Mouse (Mus musculus) hindbrain, embryonic 14.5 days (tissue): ENCODE results near the gene Gipc2. TPM values are rescaled to one million over a fixed set of nuclear protein-coding genes. Genes with fewer than 3 reads are reported as not detected.

Experiments
- ATAC-seq: fragments of 200-750 bp; cut with Nextera tagmentation; 2 replicates; pipeline ENCODE4 v1.8.0; 2017; ENCODE audit warnings: moderate number of reproducible peaks, mild to moderate bottlenecking, moderate TSS enrichment, moderate library complexity; ENCODE audit not compliant: low FRiP score
- DNase-seq: peaks from one replicate; pipeline ENCODE4 v3.0.0-alpha.2; 2015; ENCODE audit warnings: low spot score
- H3K27ac ChIP-seq: fragments of 300-500 bp; sonication (generic); 2 replicates; pipeline ENCODE4 v1.5.1; 2014; ENCODE audit warnings: mild to moderate bottlenecking, moderate library complexity
- H3K27me3 ChIP-seq: fragments of 300-500 bp; sonication (generic); 2 replicates; pipeline ENCODE4 v1.6.1; 2014; ENCODE audit warnings: mild to moderate bottlenecking, low read length, mixed read lengths; ENCODE audit not compliant: control insufficient read depth, insufficient read depth
- H3K36me3 ChIP-seq: fragments of 300-500 bp; sonication (generic); replicated peaks from 2 replicates; pipeline ENCODE4 v1.6.1; 2014; ENCODE audit not compliant: control insufficient read depth, insufficient read depth
- H3K4me1 ChIP-seq: fragments of 300-500 bp; sonication (generic); replicated peaks from 2 replicates; pipeline ENCODE4 v1.6.1; 2014; ENCODE audit warnings: antibody characterized with exemption, low read length, mixed read lengths; ENCODE audit not compliant: control insufficient read depth, insufficient read depth
- H3K4me2 ChIP-seq: fragments of 300-500 bp; sonication (generic); replicated peaks from 2 replicates; pipeline ENCODE4 v1.6.1; 2014; ENCODE audit warnings: mild to moderate bottlenecking, moderate library complexity
- H3K4me3 ChIP-seq: fragments of 300-500 bp; sonication (generic); replicated peaks from 2 replicates; pipeline ENCODE4 v1.5.1; 2014; ENCODE audit warnings: mild to moderate bottlenecking, low read length
- H3K9ac ChIP-seq: fragments of 300-500 bp; sonication (generic); 2 replicates; pipeline ENCODE4 v1.6.1; 2014
- H3K9me3 ChIP-seq: fragments of 300-500 bp; sonication (generic); 2 replicates; pipeline ENCODE4 v1.6.1; 2016; ENCODE audit warnings: low read length; ENCODE audit not compliant: control insufficient read depth
- WGBS: fragments of 180-500 bp; shearing (Covaris S2); extraction: QIAGEN DNeasy Blood & Tissue Kit; methylation state at CpG from one replicate; pipeline ENCODE4 v1.1.7; 2014; 5-methylcytosine and 5-hydroxymethylcytosine counted together
- polyA plus RNA-seq: library from polyadenylated mRNA; unstranded; fragments of >200 nt; fragmentation: Nextera tagmentation; extraction: Ambion mirVana; gene quantifications from 2 replicates; pipeline ENCODE4 v1.2.1, GENCODE M21; 2014

The Gipc2 gene
- polyA plus RNA-seq, result 9.2 and 11.7 TPM in 2 replicates

GRCm38 (mm10) chr3:152166099-152166423, at the start of gene Gipc2:
Gene Gipc2 (minus strand): TSS chr3:152166230.
- ATAC-seq (no peak; the same call in 1 of the 2 replicates), DNase-seq (no peak)
- Histone ChIP-seq H3K4me2 (peak within 1 kb of the TSS; percentile 93), H3K9me3 (no peaks in the 10 kb centered on the region), H3K27me3 (peaks cover 8% of the 10 kb centered on the region; the same call in 1 of the 2 replicates), H3K4me3 (peak within 1 kb of the TSS; percentile 57), H3K36me3 (no peaks in the 10 kb centered on the region), H3K9ac (peak within 1 kb of the TSS; percentile 83), H3K27ac (peak within 1 kb of the TSS; percentile 83), H3K4me1 (peaks cover 18% of the 10 kb centered on the region; the same call in 1 of the 2 replicates)
- 4% methylated on average over 10 of the region's 10 CpGs for WGBS

- peaks cover 30% of the 10 kb centered on the region for H3K4me1 ChIP-seq
- H3K36me3 ChIP-seq, result peaks cover 37% of the 10 kb centered on the region
- no peak overlapping the region for H3K27ac ChIP-seq
- no peak overlapping the region for H3K9ac ChIP-seq
- no peak for ATAC-seq
- peak overlapping the region; percentile 12; the same call in 1 of the 2 replicates for H3K4me3 ChIP-seq
- WGBS, result 66% methylated on average over 3 of the region's 3 CpGs
- H3K9me3 ChIP-seq, result no peaks in the 10 kb centered on the region
- no peak for DNase-seq
- no peaks in the 10 kb centered on the region for H3K27me3 ChIP-seq
- H3K4me2 ChIP-seq, result peak overlapping the region; percentile 81
Observed at GRCm38 (mm10) chr3:152213416-152213815, 47.4 kb upstream of the Gipc2 start.

GRCm38 (mm10) chr3:152211731-152212279, 45.8 kb upstream of the Gipc2 start:
- H3K27ac ChIP-seq, result no peak overlapping the region
- H3K9ac ChIP-seq, result peak overlapping the region; percentile 100
- ATAC-seq (no peak), DNase-seq (no peak)
- no peaks in the 10 kb centered on the region for H3K9me3 ChIP-seq
- peak overlapping the region; percentile 81 for H3K4me2 ChIP-seq
- WGBS, result 40% methylated on average over 7 of the region's 7 CpGs
- H3K27me3 ChIP-seq, result no peaks in the 10 kb centered on the region
- H3K4me1 ChIP-seq, result peaks cover 33% of the 10 kb centered on the region
- peaks cover 21% of the 10 kb centered on the region for H3K36me3 ChIP-seq
- H3K4me3 ChIP-seq, result peak overlapping the region; percentile 87

- H3K9ac ChIP-seq, result peak overlapping the region; percentile 100
- H3K36me3 ChIP-seq, result peaks cover 12% of the 10 kb centered on the region
- peaks cover 33% of the 10 kb centered on the region for H3K4me1 ChIP-seq
- peak overlapping the region; percentile 87 for H3K4me3 ChIP-seq
- peak overlapping the region; percentile 81 for H3K4me2 ChIP-seq
- ATAC-seq, result peak; percentile 64
- H3K9me3 ChIP-seq, result no peaks in the 10 kb centered on the region
- peak overlapping the region; percentile 100 for H3K27ac ChIP-seq
- DNase-seq, result peak; percentile 70
- WGBS, result under 1% methylated on average over 67 of the region's 68 CpGs
- no peaks in the 10 kb centered on the region for H3K27me3 ChIP-seq
Observed at GRCm38 (mm10) chr3:152210728-152211391, 44.8 kb upstream of the Gipc2 start.

GRCm38 (mm10) chr3:152209967-152210634, 44.1 kb upstream of the Gipc2 start, which contains the start of the genes Dnajb4 and Fubp1:
Gene Dnajb4 (minus strand): TSS chr3:152210302.
Gene Fubp1 (plus strand): TSS chr3:152210422.
- peak within 1 kb of the TSS; percentile 100 for H3K27ac ChIP-seq
- H3K9me3 ChIP-seq, result no peaks in the 10 kb centered on the region
- peaks cover 6% of the 10 kb centered on the region; the same call in 1 of the 2 replicates for H3K36me3 ChIP-seq
- H3K4me2 ChIP-seq, result peak within 1 kb of the TSS; percentile 81
- under 1% methylated on average over 85 of the region's 85 CpGs for WGBS
- H3K4me1 ChIP-seq, result peaks cover 32% of the 10 kb centered on the region
- DNase-seq, result peak; percentile 99
- H3K27me3 ChIP-seq, result no peaks in the 10 kb centered on the region
- H3K4me3 ChIP-seq, result peak within 1 kb of the TSS; percentile 87
- peak; percentile 97 for ATAC-seq
- H3K9ac ChIP-seq, result peak within 1 kb of the TSS; percentile 100

- Histone ChIP-seq H3K4me3 (peak overlapping the region; percentile 87), H3K4me1 (peaks cover 26% of the 10 kb centered on the region), H3K9me3 (no peaks in the 10 kb centered on the region), H3K4me2 (peak overlapping the region; percentile 53), H3K36me3 (peaks cover 4% of the 10 kb centered on the region; the same call in 1 of the 2 replicates), H3K9ac (peak overlapping the region; percentile 100), H3K27ac (peak overlapping the region; percentile 100), H3K27me3 (no peaks in the 10 kb centered on the region)
- 6% methylated on average over 25 of the region's 25 CpGs for WGBS
- ATAC-seq (peak; percentile 38), DNase-seq (peak; percentile 61)
Observed at GRCm38 (mm10) chr3:152209177-152209966, 43.3 kb upstream of the Gipc2 start.

- Histone ChIP-seq H3K36me3 (peaks cover 4% of the 10 kb centered on the region; the same call in 1 of the 2 replicates), H3K4me1 (peaks cover 23% of the 10 kb centered on the region), H3K9me3 (no peaks in the 10 kb centered on the region), H3K27me3 (no peaks in the 10 kb centered on the region), H3K4me3 (no peak overlapping the region), H3K9ac (peak overlapping the region; percentile 100), H3K4me2 (peak overlapping the region; percentile 53), H3K27ac (no peak overlapping the region)
- DNase-seq (no peak), ATAC-seq (no peak)
- WGBS, result 93% methylated on average over 7 of the region's 7 CpGs
Observed at GRCm38 (mm10) chr3:152208096-152208885, 42.3 kb upstream of the Gipc2 start.

- DNase-seq, result no peak
- H3K4me3 ChIP-seq, result no peak overlapping the region
- peaks cover 12% of the 10 kb centered on the region for H3K4me1 ChIP-seq
- no peak for ATAC-seq
- 0 out of 2 replicates have a peak, but pooled peaks cover 2% of the 10 kb centered on the region for H3K36me3 ChIP-seq
- no peak overlapping the region for H3K4me2 ChIP-seq
- no peak overlapping the region for H3K9ac ChIP-seq
- no peaks in the 10 kb centered on the region for H3K27me3 ChIP-seq
- no peaks in the 10 kb centered on the region for H3K9me3 ChIP-seq
- no peak overlapping the region for H3K27ac ChIP-seq
- 98% methylated on average over 4 of the region's 4 CpGs for WGBS
Observed at GRCm38 (mm10) chr3:152207156-152207555, 41.1 kb upstream of the Gipc2 start.
